Mouse (Mus musculus): ENCODE data around the gene B3galnt1. TPM values are rescaled to one million over a fixed set of nuclear protein-coding genes. Genes with fewer than 3 reads are reported as not detected.
"Not testable (repeated sequence)": the region's sequence is repeated elsewhere in the genome, so short reads cannot be mapped to it uniquely, and the experiment has no call there.

The B3galnt1 gene
- total RNA-seq, 2 experiments from 2014 or later = 65.8 to 67.5 TPM

DNA sequence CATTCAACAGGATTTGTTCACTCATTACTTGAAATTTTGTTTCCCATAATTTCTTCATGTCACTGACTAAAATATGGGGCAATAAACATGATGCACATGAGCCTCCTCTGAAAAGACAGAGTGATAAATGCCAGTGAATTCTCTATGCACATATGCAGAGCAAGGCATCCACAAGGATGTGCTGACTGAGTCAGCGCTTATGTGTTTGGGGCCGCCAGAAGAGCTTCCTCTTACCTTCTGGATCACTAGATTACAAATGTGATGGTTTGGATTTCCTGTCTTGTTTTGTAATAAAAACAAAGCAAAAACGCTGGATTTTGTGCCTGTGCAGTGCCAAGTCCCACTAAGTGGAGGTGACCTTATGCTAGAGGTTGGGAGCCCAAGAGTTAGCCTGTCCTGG is 22.0 kb downstream of the B3galnt1 start:
- no peak for DNase-seq (ENCODE audit: low spot score in 2 of 2)
- intact Hi-C loops (cut with DNase I) = no loop called here

- no peak for DNase-seq (ENCODE audit: low spot score in 2 of 2)
Measured at GRCm38 (mm10) chr3:69575577-69575976, 23.2 kb downstream of the B3galnt1 start.

DNA sequence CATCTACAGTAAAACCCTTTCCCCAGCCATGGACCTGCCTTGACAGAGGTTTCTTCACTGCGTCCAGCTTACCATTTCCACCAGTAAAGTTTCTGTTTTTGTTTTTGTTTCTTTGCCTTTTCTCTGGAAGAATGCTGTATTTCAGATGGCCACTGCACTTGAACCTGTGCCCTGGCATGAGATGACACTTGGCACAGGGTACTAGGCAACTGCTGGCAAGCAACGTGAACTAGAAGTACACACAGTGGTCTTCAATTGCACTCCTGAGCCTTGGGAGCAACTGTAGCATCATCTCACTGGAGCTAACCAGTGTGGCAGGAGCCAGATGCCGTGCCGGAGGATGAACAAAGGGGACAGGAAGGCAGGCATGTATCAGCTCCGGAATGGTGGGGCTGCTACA is 26.2 kb downstream of the B3galnt1 start:
- DNase-seq (ENCODE audit: low spot score in 2 of 2) = no peak
- intact Hi-C loops (cut with DNase I) = no loop called here

More at GRCm38 (mm10) chr3:69575577-69575976, 23.2 kb downstream of the B3galnt1 start:
- intact Hi-C loops (cut with DNase I) = no loop called here

DNA sequence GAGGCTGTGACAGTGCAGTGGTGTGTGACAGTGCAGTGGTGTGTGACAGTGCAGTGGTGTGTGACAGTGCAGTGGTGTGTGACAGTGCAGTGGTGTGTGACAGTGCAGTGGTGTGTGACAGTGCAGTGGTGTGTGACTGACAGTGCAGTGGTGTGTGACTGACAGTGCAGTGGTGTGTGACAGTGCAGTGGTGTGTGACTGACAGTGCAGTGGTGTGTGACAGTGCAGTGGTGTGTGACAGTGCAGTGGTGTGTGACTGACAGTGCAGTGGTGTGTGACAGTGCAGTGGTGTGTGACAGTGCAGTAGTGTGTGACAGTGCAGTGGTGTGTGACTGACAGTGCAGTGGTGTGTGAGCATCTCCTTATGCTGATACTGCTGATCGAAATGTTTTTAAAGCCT is 33.2 kb downstream of the B3galnt1 start:
- DNase-seq (ENCODE audit: low spot score in 2 of 2); intact Hi-C loops (cut with DNase I): not testable (repeated sequence)

GRCm38 (mm10) chr3:69563406-69563805 is 35.4 kb downstream of the B3galnt1 start:
- DNase-seq (ENCODE audit: low spot score in 2 of 2) = no peak
- intact Hi-C loops (cut with DNase I) = no loop called here

DNA sequence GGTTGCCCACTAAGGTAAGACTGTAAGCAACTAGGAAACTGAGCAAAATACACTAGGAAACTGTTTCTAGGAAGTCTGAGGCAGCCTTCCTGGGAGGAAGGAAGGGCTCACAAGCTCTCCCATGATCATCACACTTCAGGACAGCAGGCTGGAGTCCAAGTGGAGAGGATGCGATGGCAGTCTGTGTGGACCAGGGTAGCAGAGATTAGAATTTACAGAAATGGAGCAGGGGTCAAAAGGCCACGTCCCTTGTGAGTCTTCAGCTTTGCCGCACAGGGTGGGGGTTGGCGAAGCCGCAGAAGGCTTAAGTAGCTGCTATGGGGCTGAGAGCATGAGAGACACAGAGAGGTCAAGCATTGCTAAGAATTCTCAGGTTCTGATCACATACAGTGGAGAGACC is 37.1 kb downstream of the B3galnt1 start:
- no peak for DNase-seq (ENCODE audit: low spot score in 2 of 2)
- intact Hi-C loops (cut with DNase I) = no loop called here

DNA sequence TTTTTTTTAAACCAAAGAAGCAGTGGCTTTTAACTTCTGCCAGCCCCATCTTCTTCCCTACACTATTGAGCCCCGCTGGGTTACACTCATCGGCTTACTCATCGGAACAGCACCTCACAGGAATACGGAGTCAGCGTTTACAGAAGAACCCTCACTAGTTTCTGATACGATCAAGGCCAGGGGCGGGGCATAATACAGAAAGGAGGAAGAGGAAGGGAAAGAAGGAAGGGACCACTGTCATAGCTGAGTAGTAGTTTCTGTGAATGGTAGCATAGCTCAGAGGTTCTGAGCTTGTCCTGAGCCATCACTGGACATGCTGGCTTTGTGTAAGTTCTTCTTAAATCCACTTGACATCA is 38.8 kb downstream of the B3galnt1 start:
- intact Hi-C loops (cut with DNase I) = no loop called here
- DNase-seq (ENCODE audit: low spot score in 2 of 2) = no peak

DNA sequence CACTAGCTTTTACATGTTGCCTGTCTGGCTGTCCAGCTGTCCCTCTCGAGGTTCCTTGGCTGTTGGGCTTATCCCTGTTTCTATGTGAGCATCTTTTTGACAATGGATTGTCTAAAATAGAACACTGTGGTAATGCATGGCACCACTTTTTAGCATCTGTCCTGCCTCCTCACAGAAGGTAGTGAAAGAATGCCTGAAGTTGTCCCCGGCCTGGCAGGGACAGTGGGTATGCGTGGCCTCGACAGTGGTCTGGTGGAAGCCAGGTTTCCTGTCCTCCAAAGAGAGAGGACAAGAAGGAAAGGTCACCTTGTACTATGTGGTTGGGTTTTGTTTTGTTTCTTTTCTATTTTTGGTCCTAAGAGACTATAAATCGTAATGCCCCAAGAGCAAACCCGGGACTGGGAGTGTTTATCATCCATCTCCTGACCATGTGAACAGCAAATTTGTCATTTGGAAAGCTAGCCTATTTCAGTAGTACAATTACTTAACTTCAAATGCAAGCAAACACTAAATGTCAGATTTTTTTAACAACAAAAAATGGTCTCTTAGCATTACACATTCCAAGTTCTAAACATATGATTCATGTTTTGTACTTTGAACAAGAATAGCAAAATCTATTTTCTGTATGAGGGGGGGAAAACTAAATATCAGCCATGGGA is 39.3 kb downstream of the B3galnt1 start:
- no peak for DNase-seq (ENCODE audit: low spot score in 2 of 2)

GRCm38 (mm10) chr3:69556092-69556778 is 42.5 kb downstream of the B3galnt1 start:
- no peak for DNase-seq (ENCODE audit: low spot score in 2 of 2)
- intact Hi-C loops (cut with DNase I) = no loop called here

More for the DNA sequence above, 39.3 kb downstream of the B3galnt1 start:
- intact Hi-C loops (cut with DNase I) = no loop called here

GRCm38 (mm10) chr3:69555511-69555910 is 43.2 kb downstream of the B3galnt1 start:
- intact Hi-C loops (cut with DNase I) = no loop called here
- no peak for DNase-seq (ENCODE audit: low spot score in 2 of 2)

DNA sequence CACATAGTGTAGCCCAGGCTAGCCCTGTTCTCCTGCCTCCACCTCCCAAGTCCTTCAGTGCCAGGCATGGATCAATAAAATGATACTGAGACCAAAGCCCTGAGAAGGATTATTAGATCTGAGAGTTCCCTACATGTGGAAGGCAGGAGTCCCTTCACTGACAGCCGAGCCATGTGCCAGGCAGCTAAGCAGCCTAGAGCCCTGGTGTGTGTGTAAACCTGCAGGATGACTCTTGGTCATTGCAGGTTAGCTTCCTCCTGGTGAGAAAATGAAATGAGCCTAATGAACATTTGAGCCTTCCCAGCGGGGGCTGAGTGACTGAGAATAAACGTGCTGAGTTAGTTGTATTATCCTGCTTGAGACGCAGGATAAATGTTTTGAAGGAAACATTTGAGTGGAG is 49.2 kb downstream of the B3galnt1 start:
- no peak for DNase-seq (ENCODE audit: low spot score in 2 of 2)
- intact Hi-C loops (cut with DNase I) = no loop called here

DNA sequence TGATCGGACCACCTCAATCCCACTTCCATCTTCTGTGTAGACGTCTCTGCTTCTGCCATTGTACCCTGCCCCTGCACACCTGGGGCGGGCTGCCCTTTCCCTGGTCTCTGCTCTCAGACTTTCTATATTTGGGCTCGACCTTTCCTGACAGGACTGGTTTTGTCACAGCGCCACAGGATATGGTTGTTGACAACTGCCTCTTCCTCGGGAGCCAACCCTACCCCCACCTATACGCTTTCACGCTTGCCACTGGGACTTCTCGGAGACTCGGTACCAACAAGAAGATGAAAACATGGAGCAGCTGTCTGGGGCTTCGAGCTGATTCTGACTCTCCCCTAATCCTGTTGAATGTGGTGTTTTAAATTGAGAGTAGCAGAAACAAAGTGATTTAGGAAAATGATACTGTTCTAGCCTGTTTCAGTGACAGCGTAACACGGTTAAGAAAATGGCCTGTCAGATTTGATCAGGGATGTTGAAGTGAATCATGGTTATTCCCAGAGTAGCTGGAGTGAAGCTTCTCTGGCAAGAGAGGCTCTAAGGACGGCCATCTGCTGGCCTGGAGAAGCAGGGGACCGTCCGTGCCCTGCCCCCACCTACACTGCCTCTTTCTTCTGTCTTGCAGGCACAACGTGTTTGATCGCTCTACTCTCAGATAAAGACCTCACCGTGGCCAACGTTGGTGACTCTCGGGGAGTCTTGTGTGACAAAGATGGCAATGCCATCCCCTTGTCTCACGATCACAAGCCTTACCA is 49.9 kb downstream of the B3galnt1 start:
- intact Hi-C loops (cut with DNase I) = no loop called here
- DNase-seq (ENCODE audit: low spot score in 2 of 2) = no peak

DNA sequence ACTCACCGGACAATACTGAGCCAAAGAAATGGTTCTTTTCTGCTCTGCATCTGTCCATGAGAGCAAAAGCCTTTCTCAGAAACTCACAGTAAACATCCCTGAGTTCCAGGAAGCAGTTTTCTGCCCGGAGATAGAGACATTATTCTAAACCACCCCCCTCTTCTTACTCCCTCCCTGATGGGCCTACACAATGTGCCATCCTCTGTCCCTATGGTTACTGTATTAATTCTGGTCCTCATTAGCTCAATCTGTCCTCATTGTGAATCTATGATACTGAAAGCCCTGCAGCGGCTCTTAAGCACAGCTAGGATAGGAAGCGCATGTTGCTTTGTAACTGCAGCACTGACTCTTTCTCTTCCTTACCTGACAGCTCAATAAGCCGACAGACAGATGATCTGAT is 53.7 kb downstream of the B3galnt1 start:
- intact Hi-C loops (cut with DNase I) = no loop called here
- no peak for DNase-seq (ENCODE audit: low spot score in 2 of 2)

- no peak for DNase-seq (ENCODE audit: low spot score in 2 of 2)
- intact Hi-C loops (cut with DNase I) = no loop called here
Measured at GRCm38 (mm10) chr3:69543730-69544129, 55.0 kb downstream of the B3galnt1 start.

GRCm38 (mm10) chr3:69542962-69543361 is 55.8 kb downstream of the B3galnt1 start:
- DNase-seq (ENCODE audit: low spot score in 2 of 2) = peak in 1 of 2 experiments; percentile 26
- intact Hi-C loops (cut with DNase I) = no loop called here

- intact Hi-C loops (cut with DNase I) = no loop called here
- DNase-seq (ENCODE audit: low spot score in 2 of 2) = peak in 1 of 2 experiments; percentile 45
Measured at GRCm38 (mm10) chr3:69535941-69536647, 62.7 kb downstream of the B3galnt1 start.

DNA sequence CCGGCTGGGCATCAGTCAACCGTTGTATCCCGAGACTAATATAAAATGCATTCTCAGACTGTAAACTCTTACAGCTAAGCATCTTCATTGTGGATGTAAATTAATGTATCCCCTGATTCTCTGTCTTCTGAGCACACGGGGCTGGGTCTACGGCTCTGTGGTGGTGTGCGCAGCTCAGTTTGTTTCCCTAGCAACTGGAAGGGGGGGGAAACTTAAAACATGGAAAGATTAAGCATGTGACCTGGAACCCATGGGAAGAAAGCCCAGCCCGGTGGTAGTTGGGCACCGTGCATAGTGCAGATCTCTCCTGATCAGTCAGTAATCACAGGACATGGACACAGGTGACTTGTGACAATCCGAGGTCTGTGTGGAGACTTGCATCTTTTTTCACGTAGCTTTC is 63.3 kb downstream of the B3galnt1 start:
- intact Hi-C loops (cut with DNase I) = no loop called here
- no peak for DNase-seq (ENCODE audit: low spot score in 2 of 2)

GRCm38 (mm10) chr3:69532687-69533086 is 66.1 kb downstream of the B3galnt1 start:
- intact Hi-C loops (cut with DNase I) = no loop called here
- DNase-seq (ENCODE audit: low spot score in 2 of 2) = no peak

DNA sequence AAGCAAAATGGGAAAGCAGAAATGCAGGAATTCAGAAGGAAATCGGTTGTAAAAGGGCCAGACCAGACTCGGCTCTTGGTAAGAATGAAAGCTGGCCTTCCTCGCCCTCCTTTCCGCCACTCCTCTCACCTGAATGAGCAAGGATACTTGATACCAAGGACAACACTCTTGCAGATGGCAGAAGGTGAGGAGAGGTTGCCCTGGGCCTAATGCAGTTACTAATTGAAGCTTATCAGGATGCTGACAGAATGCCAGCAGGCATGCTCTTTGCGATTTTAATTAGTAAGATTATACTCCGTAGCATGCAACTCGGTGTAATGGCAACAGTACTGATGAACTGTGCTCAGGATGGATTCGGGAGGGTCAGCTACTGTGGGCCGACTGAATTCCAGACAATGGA is 67.2 kb downstream of the B3galnt1 start:
- DNase-seq (ENCODE audit: low spot score in 2 of 2) = no peak
- intact Hi-C loops (cut with DNase I) = no loop called here

DNA sequence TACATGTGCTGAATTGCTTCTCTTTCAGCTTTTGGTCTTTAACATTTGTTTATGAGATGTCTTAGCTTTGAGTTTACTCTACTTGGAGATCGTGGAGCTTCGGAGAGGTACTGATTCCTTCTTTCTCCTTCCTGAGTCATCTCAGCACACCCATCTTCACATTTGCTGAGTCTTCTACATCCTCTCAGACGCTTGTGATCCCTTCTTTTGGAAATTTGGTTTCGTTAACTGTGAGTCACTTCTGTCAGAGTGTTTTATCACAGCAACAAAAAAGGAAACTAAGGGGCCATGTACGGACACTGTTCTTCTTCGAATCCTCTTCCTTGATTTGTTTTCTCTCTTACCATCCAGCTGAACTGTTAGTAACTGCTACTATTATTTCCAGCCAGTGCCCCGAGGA is 69.2 kb downstream of the B3galnt1 start:
- DNase-seq (ENCODE audit: low spot score in 2 of 2) = no peak
- intact Hi-C loops (cut with DNase I) = no loop called here

Data from left cerebral cortex, postnatal 14 days (tissue).